Mouse (Mus musculus): Measurements from ENCODE around the gene Tuba1c.
"Not testable (repeated sequence)": the region's sequence is repeated elsewhere in the genome, so short reads cannot be mapped to it uniquely, and the experiment has no call there.

Tuba1c gene

DNA sequence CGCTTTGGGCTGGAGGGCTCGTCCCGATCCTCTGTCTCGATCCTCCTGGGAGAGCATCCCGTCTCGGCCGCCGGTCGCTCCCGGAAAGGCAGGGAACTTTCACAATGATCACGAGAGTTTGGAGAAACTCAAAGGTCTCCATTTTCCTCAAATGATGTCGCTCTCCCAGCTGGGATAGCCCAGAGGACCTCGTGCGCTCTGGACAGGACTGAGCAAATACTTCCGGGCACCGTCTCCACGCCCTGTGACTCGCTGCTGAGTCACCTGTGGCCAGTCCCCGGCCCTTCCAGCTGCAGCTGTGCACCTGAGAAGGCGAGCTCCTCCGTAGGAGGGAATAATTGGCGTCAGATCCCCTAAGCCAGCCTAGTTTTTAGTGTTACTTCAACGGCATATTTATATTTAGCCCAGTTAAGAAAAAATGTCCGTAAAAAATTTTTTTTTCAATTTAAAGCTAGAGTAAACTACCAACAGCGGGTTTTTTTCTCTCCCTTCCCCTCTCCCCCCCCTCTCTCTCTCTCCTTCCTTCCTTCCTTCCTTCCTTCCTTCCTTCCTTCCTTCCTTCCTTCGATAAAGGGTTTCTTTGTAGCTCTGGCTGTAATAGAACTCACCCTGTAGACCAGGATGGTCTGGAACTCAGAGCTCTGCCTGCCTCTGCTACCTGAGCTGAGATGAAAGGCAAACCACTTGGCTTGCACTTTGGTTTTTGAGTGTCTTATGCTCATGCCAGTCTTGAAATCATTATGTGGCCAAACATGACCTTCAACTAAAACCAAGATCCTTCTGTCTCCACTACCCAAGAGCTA is 1.1 kb downstream of the Tuba1c start:
- DNase-seq (ENCODE audit: low spot score): peak; percentile 83

DNA sequence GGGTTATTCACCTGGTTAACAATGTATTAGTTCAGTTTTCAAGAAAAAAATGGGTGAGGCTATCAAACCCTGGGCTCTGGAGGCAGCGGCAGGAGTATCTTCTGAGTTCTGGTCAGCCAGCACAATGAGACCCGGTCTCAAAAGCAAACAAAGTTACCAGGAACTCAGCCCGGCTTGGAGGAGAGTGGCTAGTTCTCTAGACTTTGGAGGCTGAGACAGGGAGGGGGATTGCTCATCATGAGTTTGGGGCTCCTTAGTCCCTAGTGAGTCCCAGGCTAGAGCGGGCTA is 1.6 kb downstream of the Tuba1c start:
- no peak for DNase-seq (ENCODE audit: low spot score)

DNA sequence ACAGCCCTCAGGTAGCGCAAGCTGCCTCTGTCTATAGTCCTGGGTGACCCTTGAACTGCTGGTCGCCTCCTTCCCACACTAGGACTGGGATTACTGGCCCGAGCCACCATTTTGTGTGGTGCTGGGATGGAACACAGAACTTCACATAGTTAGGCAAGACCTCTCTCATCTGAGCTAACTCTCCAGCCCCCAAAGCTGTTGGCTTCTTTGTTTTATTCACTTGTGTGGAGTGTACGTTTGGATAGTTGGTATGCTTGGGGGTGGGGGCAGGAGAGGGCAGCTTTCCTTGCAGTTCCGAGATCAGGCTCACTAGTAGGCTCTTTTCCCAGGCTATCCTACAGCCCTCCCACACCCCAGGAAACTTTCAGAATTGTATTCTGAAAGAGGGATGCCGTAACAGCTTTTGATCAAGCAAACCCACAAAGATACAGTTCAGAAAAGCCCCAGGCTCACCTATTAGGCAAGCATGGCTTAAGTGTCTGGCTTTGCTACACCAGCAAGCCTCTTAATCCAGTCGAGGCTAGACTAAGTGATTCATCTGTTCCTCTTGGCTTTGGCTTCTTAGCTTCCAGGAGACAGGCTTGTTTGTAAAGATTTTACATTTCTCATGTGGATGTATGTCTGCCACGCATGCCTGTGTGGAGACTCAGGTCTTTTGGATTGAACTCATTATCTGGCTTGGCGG is 2.5 kb downstream of the Tuba1c start:
- no peak for DNase-seq (ENCODE audit: low spot score)

DNA sequence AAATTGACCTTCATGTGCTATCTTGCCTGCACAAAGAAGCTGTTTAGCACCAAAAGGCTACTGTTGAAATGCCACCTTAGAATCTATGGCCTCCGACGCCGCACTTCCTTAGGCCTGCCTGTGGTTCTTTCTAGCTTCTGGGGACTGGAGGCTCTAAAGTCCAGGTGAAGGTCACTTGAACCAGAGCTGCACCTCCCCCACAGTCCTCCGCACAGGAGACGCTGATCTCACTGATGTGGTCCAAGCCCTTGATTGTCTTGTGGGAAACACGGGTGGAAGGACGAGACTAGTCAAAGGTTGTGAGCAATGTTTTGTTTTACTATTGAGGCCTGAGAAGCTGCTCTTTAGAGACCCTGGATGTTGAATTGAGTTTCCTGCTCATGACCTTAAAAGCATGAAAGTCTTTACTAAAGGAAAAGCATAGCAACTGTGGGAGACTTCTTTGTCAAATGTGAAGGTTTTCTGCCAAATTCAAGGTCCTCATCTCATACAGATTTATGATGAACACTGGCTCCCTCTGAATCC is 3.1 kb downstream of the Tuba1c start:
- DNase-seq (ENCODE audit: low spot score): no peak

DNA sequence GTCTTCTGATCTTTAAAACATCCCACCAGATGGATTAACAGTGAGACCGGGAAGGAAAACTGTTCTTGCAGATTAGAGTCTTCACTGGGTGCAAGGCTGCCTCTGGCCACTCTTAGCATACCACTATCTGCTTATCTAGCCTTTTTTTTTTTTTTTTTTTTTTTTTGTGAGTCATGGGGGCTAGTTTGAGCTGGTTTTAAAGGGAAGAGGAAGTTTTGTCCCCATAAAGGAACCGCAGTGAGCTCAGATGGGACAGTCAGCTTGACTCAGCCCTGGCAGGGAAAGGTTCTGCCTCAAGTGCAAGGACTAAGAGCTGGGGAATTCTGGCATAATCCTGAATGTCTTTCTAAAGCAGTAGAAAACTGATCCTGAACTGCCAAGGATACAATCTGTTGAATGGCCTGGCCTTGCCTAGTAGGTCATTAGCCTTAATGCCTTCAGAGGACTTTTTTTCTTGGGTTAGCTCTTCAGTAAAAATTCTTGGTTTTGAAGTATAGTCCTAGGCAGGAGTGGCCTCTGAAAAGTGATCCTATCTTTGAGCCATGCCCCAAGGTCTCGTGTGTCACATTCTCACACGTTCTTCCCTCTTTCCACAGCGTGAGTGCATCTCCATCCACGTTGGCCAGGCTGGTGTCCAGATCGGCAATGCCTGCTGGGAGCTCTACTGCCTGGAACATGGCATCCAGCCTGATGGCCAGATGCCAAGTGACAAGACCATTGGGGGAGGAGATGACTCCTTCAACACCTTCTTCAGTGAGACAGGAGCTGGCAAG is 4.0 kb downstream of the Tuba1c start:
- peak; percentile 48 for DNase-seq (ENCODE audit: low spot score)

DNA sequence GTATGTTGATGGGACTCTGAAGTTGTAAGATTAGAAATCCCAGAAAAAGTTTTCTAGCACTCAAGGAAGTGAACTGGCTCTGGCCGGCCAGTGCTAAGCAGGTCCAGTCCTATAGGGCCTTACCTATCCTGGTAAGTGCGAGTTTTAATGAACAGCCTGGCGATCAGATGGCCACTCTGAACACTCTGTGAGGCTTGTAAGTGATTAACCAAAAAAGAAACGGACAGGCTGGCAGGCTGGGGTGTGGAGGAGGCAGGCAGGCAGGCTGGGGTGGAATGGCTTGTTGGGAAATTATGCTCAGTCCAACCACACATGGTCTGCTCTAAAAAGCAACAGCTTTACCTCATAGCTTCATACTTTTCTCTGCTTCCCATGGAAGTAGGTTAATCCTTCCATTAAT is 5.7 kb downstream of the Tuba1c start:
- no peak for DNase-seq (ENCODE audit: low spot score)

DNA sequence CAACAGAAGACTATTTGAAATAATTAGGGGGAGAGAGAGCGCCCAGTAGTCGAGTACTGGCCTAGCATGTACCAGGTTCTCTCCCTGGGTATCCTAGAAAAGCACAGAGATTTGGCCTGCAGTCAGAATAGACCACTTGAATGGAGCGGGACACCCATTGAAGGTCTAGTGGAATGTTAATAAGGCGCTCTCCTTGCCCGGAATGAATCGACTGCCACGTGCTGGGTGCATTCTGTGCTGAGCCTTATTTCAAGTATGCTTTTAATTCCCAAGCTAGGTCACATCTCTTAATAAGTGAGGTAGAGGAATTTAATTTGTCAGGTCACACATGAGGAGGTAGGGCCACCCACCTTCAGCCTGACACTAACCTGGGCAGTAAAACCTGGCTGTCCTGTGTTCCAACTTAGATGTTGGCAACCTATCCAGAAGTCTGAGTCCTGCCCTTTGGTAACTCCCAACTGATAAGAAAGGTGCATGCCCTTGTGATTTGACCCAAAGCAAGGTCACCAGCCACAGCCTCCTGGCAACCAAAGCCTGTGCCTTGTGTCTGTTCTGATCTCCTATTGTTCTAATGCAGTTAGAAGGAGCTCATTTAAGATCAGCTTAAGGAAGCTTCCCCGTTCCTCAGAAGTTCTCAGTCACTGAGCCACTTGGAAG is 6.7 kb downstream of the Tuba1c start:
- no peak for DNase-seq (ENCODE audit: low spot score)

DNA sequence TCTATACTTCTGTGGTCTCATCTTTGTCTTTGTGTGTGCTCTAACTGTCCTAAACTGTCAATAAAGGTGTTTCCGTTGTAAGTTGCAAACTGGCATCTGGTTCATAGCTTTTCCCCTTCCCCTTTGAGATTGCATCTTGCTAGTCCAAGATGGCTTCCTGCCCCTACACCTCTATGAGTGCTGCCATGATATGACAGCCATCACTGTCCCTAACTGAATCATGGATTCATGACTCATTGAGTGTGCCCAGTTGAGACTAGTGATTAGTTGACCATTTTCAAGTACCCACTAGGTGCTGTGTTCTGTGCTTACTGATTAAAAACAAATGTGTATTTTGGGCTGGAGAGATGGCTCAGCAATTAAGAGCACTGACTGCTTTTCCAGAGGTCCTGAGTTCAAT is 8.3 kb downstream of the Tuba1c start:
- no peak for DNase-seq (ENCODE audit: low spot score)

DNA sequence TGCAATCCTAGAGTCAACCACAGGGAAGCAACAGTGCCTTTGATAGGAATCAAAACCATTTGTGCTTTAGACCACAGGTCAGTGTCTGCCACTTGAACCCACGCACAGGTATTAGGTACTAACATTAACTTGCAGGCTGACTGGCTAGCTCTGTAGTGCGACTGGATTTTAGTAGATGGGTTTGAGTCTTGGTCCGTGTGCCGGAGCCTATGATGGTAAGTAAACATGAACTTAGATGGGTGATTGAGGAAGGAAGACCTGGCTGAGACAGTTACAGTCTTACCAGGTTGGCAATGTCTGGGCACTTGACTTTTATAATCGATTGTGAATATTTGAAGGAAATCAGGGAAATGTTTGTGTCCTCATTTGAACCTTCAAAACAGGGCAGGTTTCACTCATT is 9.1 kb downstream of the Tuba1c start:
- no peak for DNase-seq (ENCODE audit: low spot score)

DNA sequence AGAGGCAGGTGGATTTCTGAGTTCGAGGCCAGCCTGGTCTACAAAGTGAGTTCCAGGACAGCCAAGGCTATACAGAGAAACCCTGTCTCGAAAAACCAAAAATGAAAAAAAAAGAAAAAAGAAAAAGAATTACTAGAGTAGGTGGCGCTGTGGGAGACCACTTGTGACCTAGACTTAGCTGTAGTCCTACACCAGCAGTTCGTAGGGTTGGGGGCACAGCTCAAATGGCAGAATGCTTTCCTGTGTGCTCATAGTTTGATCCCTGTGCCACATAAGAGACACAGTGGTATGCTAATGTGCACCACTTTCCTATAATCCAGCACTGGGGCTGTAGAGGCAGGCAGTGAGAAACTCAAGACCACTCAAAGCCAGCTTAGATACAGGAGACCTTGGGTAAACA is 9.6 kb downstream of the Tuba1c start:
- no peak for DNase-seq (ENCODE audit: low spot score)

DNA sequence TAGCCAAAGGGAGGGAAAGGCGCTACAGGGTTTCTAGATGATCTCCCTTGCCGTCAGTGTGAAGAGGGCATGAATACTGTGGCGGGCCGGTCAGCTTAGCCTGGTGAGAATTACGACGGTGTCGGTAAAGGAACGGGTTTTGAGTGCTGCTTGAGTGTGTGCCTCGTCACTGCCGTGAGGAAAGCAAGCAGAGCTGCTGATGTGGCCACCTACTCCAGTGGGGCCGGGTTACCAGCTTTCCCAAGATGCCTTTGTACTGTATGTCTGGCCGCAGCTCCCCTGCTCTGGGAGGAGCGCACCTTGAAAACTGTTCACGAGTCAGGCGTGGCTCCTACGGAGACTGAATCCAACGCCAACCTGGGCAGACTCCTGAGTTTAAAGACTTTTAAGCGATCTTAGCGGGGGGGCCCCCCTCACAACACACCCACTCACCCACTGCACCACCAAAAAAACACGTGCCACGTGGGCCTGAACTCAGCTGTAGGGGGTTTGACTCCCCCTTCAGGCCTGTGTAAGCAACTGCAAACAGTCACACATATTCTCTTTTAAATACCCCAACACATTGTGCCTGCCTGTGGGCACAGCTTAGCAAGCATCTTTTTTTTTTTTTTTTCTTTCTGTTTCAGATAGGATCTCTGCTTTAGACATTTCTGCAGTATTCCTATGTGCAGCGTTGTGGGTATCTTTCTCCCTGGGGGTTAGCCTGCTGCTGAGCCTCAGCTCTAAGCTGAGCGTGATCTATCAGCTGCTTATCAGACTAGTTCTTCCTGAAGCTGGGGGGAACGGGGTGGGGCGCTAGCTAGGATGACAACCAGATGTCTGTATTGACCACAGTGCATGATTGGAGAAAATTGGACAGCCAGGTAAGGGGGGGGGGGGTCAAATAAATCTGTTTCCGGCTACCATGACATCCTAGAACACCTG is 10.6 kb downstream of the Tuba1c start:
- no peak for DNase-seq (ENCODE audit: low spot score)

DNA sequence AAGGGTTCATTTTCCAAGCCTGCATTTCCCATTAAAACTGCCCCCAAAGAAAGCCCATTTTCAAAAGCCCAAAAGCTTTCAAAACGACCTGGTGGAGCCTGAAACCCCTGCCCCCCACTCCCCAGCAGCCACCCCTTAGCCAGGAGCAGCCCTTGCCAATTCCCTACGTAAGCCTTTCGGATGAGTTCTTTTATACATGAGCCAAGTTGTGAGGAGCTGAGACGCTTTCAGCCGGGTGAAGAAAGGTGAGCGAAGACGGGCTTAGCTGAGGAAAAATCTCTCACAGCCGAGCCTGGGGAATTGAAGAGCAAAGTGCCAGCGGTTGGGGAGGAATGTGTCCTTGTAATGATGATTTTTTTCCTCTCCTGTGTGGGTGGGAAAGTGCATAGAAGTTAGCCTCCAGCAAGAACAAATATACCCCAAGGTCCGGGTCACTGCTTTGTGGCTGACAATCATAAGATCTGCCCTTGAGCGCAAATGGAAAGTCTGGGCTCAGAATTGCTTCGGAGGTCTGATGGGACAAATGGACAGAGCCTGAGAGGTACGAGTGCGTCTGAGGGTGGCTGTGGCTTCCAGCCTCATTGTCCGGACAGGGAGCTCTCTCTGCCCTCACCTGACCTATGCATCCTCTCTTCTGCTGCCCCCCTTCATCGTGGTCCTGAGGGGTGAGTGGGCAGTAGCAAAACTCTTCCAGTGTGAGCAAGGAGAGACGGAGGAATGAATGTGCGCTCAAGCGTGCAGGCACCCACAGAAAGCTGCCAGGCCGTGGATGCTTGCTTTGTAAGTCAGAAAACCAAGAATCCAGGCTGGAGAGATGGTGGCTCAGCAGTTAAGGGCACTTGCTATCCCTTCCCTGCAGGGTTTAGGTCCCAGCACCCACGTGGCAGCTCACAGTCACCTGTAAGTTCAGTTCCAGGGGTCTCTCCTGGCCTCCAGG is 11.5 kb downstream of the Tuba1c start:
- DNase-seq (ENCODE audit: low spot score): no peak

DNA sequence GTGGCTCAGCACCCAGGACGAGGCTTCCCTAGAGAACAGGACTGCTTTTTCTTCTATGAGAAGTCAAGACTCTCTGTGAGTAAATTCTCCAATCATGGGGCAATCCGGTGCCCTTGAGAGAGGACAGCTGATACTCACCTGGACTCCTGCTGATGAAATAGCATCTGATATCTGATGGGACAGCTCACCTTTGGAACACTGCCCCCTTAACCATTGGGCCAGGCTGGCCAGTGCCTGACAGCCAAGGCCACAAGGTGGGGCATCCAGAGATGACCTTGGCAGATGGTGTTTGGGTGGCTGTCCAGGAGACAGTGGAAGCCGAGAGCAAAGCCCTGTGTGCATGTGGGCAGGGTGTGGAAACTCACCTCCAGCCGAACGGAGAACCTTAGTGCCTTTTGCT is 12.6 kb downstream of the Tuba1c start:
- no peak for DNase-seq (ENCODE audit: low spot score)

DNA sequence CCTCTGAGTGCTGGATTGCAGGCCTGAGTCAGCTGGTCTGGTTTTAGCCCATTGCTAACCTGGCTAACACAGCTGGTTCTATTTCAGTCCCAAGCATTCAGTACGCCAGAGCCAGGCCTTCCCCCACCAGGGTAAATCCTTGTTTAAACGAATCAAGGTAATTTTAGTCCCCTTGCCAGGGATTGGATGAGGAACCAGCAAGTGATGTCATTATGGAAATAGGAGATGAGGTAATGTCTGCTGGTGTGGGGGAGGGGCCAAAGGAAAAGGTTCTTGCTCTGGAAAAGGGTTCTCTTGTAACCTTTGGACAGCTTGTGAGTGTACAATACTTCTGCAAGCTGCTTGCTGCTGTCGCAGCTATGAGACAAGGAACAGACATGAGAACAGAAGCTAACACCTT is 15.2 kb downstream of the Tuba1c start:
- no peak for DNase-seq (ENCODE audit: low spot score)

DNA sequence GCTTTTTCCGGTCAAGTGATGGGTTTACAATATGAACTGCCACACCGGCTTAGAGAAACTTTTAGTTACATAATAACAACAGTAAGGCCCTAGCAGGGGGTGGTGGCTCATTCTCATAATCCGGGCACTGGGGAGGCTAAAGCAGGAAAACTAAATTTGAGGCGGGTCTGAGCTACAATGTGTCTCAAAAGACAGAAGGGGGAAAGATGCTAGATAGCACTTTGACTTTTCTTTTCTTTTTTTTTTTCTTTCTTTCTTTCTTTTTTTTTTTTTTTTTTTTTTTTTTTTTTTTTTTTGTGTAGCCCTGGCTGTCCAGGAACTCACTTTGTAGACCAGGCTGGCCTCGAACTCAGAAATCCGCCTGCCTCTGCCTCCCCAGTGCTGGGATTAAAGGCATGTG is 16.0 kb downstream of the Tuba1c start:
- not testable (repeated sequence) for DNase-seq (ENCODE audit: low spot score)

DNA sequence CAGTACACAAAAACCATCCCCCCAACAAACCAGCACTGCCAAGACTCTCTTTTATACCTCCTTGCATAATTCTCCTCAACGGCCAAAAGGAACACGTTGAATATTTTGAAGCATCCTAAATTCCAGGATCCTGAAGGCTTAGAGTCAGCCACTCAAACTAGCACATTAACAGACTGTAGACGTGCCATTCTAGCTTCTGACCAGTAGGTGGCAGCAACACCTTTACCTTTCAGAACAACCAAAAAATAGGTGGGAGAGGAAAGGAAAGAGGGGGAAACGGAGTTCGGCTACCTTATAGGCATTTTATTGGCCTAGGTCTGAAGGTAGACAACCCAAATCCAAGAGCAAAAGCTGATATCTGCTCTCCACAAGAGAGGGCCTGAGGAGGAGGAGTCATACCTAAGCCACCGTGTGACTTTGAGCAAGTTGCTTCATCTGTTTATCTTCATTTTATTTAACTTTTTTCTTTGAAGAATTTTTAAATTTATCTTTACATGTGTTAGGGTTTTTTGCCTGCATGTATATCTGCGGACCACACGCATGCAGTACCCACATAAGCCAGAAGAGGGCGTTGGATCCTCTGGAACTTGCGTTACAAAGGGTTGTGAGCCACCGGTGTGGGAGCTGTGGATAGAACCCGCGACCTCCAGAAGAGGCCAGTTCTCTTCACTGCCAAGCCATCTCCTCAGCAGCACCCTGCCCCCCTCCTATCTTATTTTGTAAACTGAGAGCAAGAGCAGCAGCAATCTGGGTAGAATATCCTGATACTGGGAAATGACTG is 20.0 kb downstream of the Tuba1c start:
- no peak for DNase-seq (ENCODE audit: low spot score)

DNA sequence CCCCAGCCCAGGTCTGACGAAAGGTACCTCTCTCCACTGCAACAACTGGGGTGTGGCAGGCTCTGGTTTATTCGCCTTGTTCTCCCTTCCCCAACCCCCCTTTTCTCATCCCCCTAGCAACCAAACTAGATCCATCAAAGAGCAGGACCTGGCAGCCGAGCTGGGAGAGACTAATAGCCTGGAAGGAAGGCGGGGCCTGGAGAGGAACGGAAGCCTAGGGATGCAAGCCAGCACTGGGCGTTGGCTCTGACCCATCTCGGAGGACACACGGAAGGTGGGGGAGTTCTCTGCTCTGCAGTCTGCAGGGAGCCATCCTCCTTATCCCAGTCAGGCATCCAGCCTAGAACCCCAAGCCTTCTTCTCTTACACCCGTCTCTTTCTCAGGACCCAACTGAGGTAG is 23.7 kb downstream of the Tuba1c start:
- DNase-seq (ENCODE audit: low spot score): no peak

DNA sequence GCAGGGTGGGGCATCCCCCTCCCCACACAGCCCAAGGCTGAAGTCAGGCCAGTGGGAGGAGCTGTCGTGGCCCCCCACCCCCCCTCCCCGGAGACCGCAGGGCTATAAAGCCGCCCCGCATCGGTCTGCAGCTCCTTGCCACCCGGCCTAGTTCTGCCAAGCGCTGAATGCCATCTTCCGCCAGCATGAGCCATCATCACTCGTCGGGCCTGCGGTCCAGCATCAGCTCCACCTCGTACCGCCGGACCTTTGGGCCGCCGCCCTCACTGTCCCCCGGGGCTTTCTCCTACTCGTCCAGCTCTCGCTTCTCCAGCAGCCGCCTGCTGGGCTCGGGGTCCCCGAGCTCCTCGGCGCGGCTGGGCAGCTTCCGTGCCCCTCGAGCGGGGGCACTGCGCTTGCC is 25.3 kb downstream of the Tuba1c start, which contains the start of gene Prph:
Gene Prph, plus strand, starts transcription at position 135 of the 400 bp plus-strand sequence.
- DNase-seq (ENCODE audit: low spot score): no peak

DNA sequence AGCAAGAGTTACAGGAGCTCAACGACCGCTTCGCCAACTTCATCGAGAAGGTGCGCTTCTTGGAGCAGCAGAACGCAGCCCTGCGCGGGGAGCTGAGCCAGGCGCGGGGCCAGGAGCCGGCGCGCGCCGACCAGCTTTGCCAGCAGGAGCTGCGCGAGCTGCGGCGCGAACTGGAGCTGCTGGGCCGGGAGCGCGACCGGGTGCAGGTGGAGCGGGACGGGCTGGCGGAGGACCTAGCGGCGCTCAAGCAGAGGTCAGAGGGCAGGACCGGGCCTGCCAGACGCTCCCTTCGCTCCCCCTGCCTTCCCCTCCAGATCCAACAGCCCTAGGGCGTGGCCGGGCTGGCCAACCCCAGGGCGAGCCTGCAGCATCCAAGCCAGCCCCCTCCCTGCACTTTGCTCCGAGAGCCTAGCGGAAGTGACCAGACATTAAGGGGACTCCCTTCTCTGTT is 25.8 kb downstream of the Tuba1c start:
- no peak for DNase-seq (ENCODE audit: low spot score)
